Mouse (Mus musculus): ENCODE data around the gene Fancc.
"Not testable (repeated sequence)": the region's sequence is repeated elsewhere in the genome, so short reads cannot be mapped to it uniquely, and the experiment has no call there.

Gene Fancc

GRCm38 (mm10) chr13:63353312-63353711 lies 143.8 kb downstream of the Fancc start:
- DNase-seq (ENCODE audit: low spot score): not testable (repeated sequence)

- DNase-seq (ENCODE audit: low spot score): no peak
These were observed 147.0 kb downstream of the Fancc start for GRCm38 (mm10) chr13:63350076-63350475.

- DNase-seq (ENCODE audit: low spot score): no peak
These were observed 149.4 kb downstream of the Fancc start for GRCm38 (mm10) chr13:63347639-63348038.

- no peak for DNase-seq (ENCODE audit: low spot score)
These were observed 151.4 kb downstream of the Fancc start for GRCm38 (mm10) chr13:63345476-63346225.

- no peak for DNase-seq (ENCODE audit: low spot score)
These were observed 152.6 kb downstream of the Fancc start for GRCm38 (mm10) chr13:63344481-63344880.

GRCm38 (mm10) chr13:63342781-63343180 lies 154.3 kb downstream of the Fancc start:
- DNase-seq (ENCODE audit: low spot score): no peak

GRCm38 (mm10) chr13:63339946-63340345 lies 157.1 kb downstream of the Fancc start:
- DNase-seq (ENCODE audit: low spot score): no peak

GRCm38 (mm10) chr13:63337239-63337960 lies 159.7 kb downstream of the Fancc start:
- no peak for DNase-seq (ENCODE audit: low spot score)

- DNase-seq (ENCODE audit: low spot score): no peak
These were observed 160.7 kb downstream of the Fancc start for GRCm38 (mm10) chr13:63336335-63336734.

- DNase-seq (ENCODE audit: low spot score): no peak
These were observed 161.5 kb downstream of the Fancc start for GRCm38 (mm10) chr13:63335421-63336134.

GRCm38 (mm10) chr13:63332576-63333300 lies 164.3 kb downstream of the Fancc start:
- no peak for DNase-seq (ENCODE audit: low spot score)

GRCm38 (mm10) chr13:63331379-63331778 lies 165.7 kb downstream of the Fancc start:
- peak; percentile 53 for DNase-seq (ENCODE audit: low spot score)

- DNase-seq (ENCODE audit: low spot score): no peak
These were observed 166.7 kb downstream of the Fancc start for GRCm38 (mm10) chr13:63330236-63330860.

- no peak for DNase-seq (ENCODE audit: low spot score)
These were observed 171.1 kb downstream of the Fancc start for GRCm38 (mm10) chr13:63326015-63326414.

GRCm38 (mm10) chr13:63324978-63325848 lies 171.9 kb downstream of the Fancc start:
- DNase-seq (ENCODE audit: low spot score): no peak

GRCm38 (mm10) chr13:63324311-63324710 lies 172.8 kb downstream of the Fancc start:
- DNase-seq (ENCODE audit: low spot score): no peak

- DNase-seq (ENCODE audit: low spot score): no peak
These were observed 173.6 kb downstream of the Fancc start for GRCm38 (mm10) chr13:63323286-63324075.

GRCm38 (mm10) chr13:63322756-63323155 lies 174.3 kb downstream of the Fancc start:
- DNase-seq (ENCODE audit: low spot score): no peak

GRCm38 (mm10) chr13:63321689-63322088 lies 175.4 kb downstream of the Fancc start:
- no peak for DNase-seq (ENCODE audit: low spot score)

GRCm38 (mm10) chr13:63319814-63320213 lies 177.3 kb downstream of the Fancc start:
- DNase-seq (ENCODE audit: low spot score): no peak
